Mouse (Mus musculus) megakaryocyte progenitor cell, adult 5-6 weeks (primary cell): Measurements from ENCODE around the gene Hoxa3. TPM values are rescaled to one million over a fixed set of nuclear protein-coding genes. Genes with fewer than 3 reads are reported as not detected.

Experiments
- ATAC-seq: replicated peaks from 2 replicates; pipeline ENCODE4 v1.8.0; 2016; ENCODE audit warnings: mild to moderate bottlenecking, moderate TSS enrichment, inconsistent platforms; ENCODE audit not compliant: poor library complexity
- total RNA-seq, 2 experiments: library from RNA; stranded (forward) in 1 of 2; stranded (reverse) in 1 of 2; fragments of 157-497, 149-512 nt in 1 of 2; fragments of 200-1000 nt in 1 of 2; gene quantifications; 2 replicates each; pipeline versions ENCODE4 v1.2.3 to v1.2.4; 2015 to 2017

Gene Hoxa3
- total RNA-seq, 2 experiments from 2014 or later, result 0.42 to 2.1 TPM

DNA sequence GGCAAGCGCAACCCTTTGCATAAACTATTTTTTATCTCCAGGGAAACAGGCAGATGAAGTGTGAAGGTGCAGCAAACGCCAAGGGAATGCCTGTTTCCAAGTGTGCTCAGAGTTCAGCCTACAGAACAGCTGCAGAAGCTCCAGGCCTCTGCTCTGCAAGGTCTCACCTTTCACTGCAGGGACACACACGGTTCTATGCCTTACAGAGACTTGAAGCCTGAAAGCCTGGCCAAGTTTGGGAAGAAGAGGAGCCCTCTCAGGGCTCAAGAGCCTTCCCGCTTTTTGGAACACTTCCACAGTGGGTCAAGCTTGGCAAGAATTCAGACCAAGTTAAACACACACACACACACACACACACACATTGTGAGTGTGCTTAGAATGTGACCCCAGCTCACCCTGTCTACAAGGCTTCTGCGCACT is 24.0 kb downstream of the Hoxa3 start:
- ATAC-seq, result no peak

GRCm38 (mm10) chr6:52186500-52186899 is 26.6 kb downstream of the Hoxa3 start:
- ATAC-seq, result no peak

GRCm38 (mm10) chr6:52185834-52186233 is 27.3 kb downstream of the Hoxa3 start:
- no peak for ATAC-seq

DNA sequence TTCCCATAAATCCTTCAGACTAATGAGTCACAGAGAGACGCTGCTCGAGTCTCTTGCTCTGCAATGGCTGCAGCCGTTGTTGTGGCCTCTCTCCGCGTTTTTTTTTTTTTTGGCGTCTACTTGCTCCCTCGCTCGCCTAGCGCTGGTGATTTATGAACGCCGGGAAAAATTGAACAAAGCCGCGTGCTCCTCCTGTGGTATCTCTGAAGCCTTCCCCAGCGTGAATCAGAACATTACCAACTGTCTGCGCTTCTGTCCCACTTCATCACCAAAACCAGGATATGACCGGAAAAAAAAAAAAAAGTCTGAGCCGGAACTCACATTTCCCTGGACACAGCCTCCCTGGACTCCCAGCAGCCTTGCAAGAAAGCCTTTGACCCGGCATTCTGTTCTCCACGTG is 27.9 kb downstream of the Hoxa3 start:
- no peak for ATAC-seq

DNA sequence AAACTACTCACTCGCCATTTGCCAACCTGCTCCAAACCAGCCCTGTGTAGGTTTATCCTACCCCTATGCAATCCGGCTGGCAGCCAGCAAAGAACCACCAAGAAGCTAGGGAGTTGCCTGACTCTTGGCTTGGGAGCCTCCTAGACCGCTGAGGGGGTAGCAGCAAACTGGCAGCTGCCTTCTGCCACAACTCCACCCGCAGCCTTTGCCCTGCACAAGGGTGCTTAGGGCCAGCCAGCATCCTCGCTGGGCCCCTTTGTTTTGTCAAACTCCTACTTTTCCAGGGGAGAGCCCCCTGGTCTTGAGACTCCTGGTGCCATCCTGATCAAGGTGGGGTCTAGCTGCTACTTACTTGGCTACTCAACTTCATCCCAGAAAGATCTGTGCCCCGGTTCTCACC is 28.5 kb downstream of the Hoxa3 start:
- ATAC-seq, result no peak

- no peak for ATAC-seq
Measured at GRCm38 (mm10) chr6:52183311-52184080, 29.6 kb downstream of the Hoxa3 start.

DNA sequence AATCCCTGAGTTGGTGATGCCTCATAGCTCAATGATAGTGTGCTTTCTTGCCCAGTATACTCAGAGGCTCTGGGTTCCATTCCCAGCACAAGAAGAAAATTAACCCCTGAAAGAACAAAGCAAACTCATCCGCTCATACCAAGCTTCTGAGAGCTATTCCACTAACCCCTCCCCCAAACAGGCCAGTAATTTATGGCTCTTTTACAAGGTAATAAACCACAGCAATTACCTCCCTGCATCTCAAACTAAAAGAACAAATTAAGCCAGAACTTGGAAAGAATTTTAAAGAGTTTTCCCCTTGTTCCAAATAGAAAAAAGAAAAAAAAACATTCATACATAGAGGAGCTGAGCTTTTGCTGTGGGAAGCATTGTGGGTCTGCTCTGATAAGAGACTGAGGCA is 30.3 kb downstream of the Hoxa3 start:
- no peak for ATAC-seq

DNA sequence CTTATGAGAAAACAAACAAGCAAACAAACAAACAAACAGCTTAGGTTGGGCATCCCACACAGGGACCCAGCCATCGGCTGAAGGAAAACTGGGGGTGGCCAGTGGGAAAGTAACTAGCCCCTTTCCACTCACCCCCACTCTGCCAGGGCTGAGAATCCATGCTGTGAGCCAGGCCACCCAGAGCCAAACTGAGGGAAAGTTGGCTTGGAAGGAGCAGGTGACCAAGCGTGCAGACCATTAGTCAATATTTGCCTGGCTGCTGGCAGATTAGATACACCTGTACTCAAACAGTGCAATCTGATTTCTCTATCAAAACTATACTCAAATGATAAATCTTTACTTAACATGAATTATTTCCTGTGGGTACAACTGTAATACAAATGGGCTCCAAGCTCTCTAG is 31.1 kb downstream of the Hoxa3 start:
- ATAC-seq, result no peak

DNA sequence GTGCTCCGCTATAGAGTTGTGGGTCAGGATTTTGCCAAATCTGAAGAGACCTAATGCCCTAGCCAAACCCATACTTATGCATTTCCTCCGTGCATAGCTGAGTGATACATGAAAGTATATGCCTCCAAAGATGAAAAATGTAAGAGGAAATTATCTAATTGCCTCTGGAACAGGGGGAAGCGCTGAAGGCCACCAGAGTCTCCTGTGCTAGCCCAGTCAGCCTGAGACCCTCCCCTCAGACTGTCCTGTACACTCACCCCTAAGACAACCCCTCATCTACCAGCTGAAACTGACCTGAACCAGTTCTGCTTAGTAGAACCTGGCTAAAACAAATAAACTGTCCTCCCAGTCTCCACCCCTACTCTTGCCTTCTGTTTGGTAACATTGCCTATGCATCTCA is 32.4 kb downstream of the Hoxa3 start:
- no peak for ATAC-seq

DNA sequence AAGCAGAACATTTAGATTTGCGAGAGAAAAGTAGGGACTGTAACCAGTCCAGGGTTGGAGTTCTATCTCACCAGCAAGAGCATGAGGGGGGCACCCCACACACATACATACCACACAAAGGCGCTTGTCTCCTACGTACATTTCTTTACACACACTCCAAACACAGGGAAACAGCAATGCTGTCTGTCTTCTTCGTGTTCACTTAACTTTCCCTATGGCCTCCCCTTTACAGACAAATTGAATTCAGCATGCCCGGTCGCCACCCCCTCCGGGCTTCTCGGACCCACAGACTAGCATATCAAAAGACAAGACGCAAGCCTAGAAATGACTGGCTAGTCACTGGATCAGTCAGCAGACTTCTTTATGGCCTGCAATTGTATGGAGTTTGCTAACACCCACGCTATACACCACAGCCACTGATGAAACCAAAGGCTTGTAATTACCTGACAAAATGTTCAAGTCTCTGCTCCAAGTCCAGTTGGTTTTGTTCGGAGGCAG is 32.9 kb downstream of the Hoxa3 start:
- ATAC-seq, result no peak

DNA sequence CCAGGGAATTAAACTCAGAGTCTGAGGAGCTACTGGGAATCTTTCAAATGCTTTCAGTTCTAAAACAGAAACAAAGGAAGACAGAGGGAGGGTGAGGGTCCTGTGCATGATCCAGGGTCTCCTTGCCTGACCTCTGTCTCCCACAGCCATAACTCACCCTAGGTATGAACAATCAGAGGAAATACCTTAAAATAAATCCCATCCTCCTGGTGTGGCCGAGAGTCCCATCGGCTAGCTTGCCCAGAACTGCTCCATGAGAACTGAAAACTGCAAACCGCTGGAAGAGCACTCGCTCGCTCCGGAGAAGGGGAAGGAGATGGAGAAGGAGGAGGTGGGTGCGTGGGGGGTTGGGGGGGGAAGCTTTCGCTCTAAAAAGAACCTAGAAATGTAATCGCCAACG is 33.4 kb downstream of the Hoxa3 start:
- no peak for ATAC-seq

DNA sequence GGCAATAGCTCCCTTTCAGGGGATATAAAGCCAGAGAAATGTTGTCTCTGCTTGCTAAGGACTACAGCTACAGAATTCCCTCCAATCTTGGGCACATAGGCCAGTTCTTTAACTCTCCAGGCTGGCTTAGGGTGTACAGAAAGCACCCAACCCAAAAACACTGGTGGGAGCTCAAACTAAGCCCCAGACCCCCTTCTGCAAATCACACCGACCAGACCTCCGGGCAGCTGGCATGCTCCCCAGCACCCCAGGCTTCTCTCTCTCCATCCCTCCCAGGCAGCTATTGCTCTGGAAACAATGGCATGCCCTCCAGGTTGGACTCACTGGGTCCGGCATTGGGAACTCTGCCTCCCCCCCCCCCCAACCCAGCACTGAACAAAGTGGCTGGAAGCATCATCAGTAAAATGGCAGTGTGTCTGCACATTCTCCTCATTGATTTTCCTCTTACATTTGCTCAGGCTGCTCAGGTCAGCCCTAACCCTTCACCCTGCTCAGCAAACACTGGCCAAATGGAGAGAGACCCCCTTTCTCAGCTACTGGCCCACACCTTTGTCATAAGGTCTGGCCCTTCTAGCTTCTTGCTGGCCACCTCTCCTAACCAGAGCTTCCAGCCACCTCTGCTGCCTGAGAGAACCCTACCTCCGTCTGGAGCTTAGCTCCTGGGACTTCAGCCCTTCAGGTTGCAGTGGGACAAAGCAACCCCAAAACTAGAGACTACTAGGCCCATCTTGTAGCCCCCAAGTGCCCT is 34.0 kb downstream of the Hoxa3 start:
- ATAC-seq, result no peak

- ATAC-seq, result no peak
Measured at GRCm38 (mm10) chr6:52177806-52178205, 35.3 kb downstream of the Hoxa3 start.

GRCm38 (mm10) chr6:52177061-52177735 is 35.9 kb downstream of the Hoxa3 start, which contains the start of gene 5730596B20Rik:
TSS of gene 5730596B20Rik (plus strand) at chr6:52177498.
- no peak for ATAC-seq

DNA sequence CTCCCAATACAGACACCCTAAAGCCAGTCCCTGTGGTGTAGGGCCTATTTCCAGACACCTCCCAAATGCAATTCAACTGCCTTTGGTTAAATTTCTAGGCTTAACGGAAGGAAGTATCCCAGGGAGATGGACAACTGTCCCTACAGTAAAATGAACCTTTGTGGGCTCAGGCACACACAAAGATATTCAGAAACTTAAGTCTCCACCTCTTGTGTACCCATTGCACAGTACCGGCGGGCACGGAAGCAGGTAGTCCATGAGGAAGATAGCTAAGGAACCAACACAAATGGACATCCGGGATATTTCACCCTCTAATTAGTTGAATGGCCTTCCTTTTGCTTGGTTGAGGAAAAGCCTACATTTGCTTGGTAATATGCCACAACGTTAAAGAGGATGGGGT is 36.7 kb downstream of the Hoxa3 start:
- ATAC-seq, result no peak

DNA sequence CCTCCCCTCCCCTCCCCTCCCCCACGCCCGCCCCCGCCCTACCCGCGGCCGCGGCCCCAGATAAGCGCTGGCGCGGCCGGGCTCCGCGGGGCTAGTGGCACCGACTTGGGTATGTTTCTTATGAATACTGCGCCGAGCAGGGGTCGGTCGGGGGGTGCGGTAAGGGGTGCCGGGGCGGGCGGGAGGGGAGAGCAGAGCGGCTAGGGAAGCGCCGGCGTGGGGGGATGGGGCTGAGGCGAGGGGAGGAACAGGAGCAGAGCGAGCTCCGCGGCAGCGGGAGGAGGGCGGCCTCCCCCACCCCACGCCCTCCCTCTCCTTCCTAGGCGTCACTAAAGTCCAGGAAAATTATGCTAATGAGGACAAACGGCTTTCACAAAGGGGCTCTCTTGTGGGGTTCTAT is 37.3 kb downstream of the Hoxa3 start:
- no peak for ATAC-seq

GRCm38 (mm10) chr6:52174968-52175751 is 38.0 kb downstream of the Hoxa3 start:
- ATAC-seq, result no peak

DNA sequence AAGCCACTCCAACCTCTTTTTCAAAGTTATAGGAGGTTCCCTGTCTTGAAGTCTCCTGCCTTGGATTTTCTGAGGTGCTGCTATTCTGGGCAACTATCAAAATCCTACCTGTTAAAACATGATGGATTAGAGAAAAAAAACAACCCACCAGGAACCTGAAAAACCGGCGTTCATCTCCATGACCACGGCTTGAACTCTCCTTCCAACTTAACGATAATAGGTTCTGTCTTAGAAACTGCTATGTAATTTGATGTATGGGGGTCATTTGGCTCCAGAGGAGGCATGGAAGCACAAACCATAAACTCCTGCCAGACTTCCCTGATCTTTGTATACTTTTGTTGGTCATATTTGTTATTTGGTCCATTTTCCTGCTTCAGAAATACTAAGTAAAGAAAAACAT is 39.5 kb downstream of the Hoxa3 start:
- ATAC-seq, result no peak

- no peak for ATAC-seq
Measured at GRCm38 (mm10) chr6:52172501-52172900, 40.6 kb downstream of the Hoxa3 start.

DNA sequence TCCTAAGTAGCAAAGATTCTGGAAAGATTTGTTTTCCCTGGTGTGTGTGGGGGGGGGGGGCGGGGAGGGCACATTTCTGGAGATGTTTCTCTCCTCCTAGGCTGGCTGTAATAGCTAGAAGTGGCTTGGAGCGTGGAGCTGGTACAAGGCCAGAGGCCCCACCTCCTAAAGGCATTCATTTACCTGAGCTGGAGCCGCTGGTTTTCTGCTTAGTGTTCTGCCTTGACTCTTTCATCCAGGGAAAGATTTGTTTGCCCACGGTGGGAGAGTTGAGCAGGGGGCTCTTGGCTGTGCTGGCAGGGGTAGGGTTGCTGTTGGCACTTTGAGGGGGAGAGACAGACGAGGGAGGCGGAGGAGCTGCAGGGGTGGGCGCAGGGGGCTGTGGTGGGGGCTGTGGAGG is 41.2 kb downstream of the Hoxa3 start:
- no peak for ATAC-seq

DNA sequence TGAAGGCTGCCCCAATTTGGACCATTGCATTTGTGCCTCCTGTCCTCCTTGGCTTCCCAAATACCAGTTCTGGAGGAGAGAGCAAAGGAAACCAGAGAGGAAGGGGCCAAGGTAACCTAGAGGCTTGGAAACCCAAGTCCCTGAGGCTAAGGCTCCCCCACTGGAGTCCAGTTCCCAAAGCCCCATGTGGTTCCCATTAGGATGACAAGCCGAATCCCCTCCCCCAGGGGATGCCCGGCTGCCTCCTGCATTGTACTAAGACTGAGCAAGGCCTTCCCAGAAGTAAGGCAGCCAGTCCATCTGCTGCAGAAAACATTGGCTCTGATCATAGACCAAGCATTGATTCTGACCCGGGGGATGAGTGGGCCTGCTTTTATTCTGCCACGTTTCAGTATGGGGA is 41.8 kb downstream of the Hoxa3 start:
- no peak for ATAC-seq
